16 mouse cellular contexts compared by ENCODE assay signal in the genomic region with DNA sequence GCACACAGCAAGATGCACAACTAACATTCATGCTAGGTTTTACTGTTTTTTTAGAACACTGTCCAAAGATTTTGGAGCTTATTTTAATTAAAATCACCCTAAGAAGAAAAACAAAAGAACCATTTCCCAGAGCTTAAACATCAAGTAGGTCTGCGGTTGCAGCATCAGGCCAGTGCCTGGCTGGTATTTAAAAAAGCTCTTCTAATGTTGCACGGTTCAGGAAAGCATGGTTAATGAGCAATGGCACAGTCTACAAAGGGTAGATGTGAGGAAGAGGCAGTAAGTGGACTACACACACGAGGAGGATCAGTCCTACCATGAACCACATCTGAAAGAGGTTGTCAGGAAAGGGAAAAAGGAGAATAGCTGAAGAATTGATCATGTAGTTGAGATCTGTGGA.
"Had no signal": no experiment of that assay in that cellular context is flagged by ENCODE, and none has a peak within 500 bp of the region (broad histone marks: within the 10 kb centered on the region; RNA-seq: fewer than 3 reads in every experiment).

No protein-coding gene starts in this region.

- H3K27ac ChIP-seq: neural tube, embryonic 13.5 days; neural tube, embryonic 15.5 days; stomach, embryonic 15.5 days; stomach, postnatal 0 days had no signal

- H3K4me2 ChIP-seq: neural tube, embryonic 13.5 days; neural tube, embryonic 15.5 days; stomach, embryonic 15.5 days had no signal

- DNase-seq: retina, postnatal 1 day; right cerebral cortex, adult 18-20 months; right cerebral cortex, postnatal 14 days; right cerebral cortex, postnatal 25 days; right cerebral cortex, postnatal 4 days; spleen, adult 18-20 months; thymus, adult 18-20 months; thymus, adult 2 months; thymus, postnatal 14 days; thymus, postnatal 25 days; thymus, postnatal 36 days; thymus, postnatal 4 days had no signal

- H3K27me3 ChIP-seq: neural tube, embryonic 13.5 days; neural tube, embryonic 15.5 days; stomach, embryonic 15.5 days had no signal

- H3K9me3 ChIP-seq: stomach, embryonic 15.5 days had no signal

- H3K9ac ChIP-seq: neural tube, embryonic 13.5 days; neural tube, embryonic 15.5 days; stomach, embryonic 15.5 days had no signal

- H3K4me3 ChIP-seq: neural tube, embryonic 13.5 days; neural tube, embryonic 15.5 days; stomach, embryonic 15.5 days had no signal
